Mouse (Mus musculus): Measurements from ENCODE around the gene Il1b.

DNA sequence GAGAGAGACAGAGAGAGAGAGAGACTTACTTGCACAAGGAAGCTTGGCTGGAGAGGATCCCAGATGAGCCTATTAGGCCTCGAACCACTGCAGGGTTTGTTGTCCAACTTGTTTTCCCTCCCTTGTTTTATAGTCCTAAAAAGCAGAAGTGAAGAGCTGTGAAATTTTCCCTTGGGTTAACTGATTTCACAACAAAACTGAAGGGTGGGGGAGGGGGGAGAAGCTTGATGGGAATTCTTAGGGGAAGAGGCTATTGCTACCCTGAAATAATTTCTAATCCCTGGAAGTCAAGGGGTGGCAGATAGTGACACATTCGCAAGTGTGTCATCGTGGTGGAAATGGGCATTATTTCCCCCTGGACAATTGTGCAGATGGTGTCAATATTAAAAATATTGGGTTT is at the start of gene Il1b:
- TF ChIP-seq POLR2A (IDR thresholded peaks at IDR 0.05; ENCODE audit: low read depth, low read length) (no peak), CTCF (conservative IDR thresholded peaks at IDR 0.05; ENCODE audit: insufficient read depth, insufficient read length, low read depth, low read length) (no peak)

Data from kidney, adult 2 months (tissue).